Mouse (Mus musculus): ENCODE results near the gene Bap1. TPM values are rescaled to one million over a fixed set of nuclear protein-coding genes. Genes with fewer than 3 reads are reported as not detected.

Gene Bap1
- polyA plus RNA-seq, 1 experiment from 2014 or later, result 20.7 TPM

GRCm38 (mm10) chr14:31230442-31230841 is 20.8 kb upstream of the Bap1 start:
- no peaks in the 10 kb centered on the region for H3K4me1 ChIP-seq (replicated peaks; ENCODE audit: control insufficient read depth, insufficient read depth, low read length)
- H3K9me3 ChIP-seq (ENCODE audit: control insufficient read depth), result no peaks in the 10 kb centered on the region
- no peak overlapping the region for H3K27ac ChIP-seq (ENCODE audit: low read depth, low read length)
- no peaks in the 10 kb centered on the region for H3K36me3 ChIP-seq (ENCODE audit: control insufficient read depth, insufficient read depth)
- no peak for ATAC-seq
- 60% methylated on average over 8 of the region's 8 CpGs for WGBS
- no peak overlapping the region for H3K9ac ChIP-seq (ENCODE audit: low read depth, low read length)
- no peak overlapping the region for H3K4me2 ChIP-seq (replicated peaks; ENCODE audit: low read depth)
- no peak for TF ChIP-seq CTCF (IDR thresholded peaks at IDR 0.05; ENCODE audit: low read depth)
- H3K27me3 ChIP-seq (replicated peaks; ENCODE audit: control insufficient read depth, insufficient read depth, low read length), result no peaks in the 10 kb centered on the region
- no peak overlapping the region for H3K4me3 ChIP-seq (ENCODE audit: low read depth, low read length)

GRCm38 (mm10) chr14:31232404-31233069 is 18.7 kb upstream of the Bap1 start:
- no peak overlapping the region for H3K27ac ChIP-seq (ENCODE audit: low read depth, low read length)

GRCm38 (mm10) chr14:31233070-31233995 is 17.9 kb upstream of the Bap1 start:
- 70% methylated on average over 14 of the region's 14 CpGs for WGBS
- ATAC-seq, result no peak
- Histone ChIP-seq H3K4me1 (replicated peaks; ENCODE audit: control insufficient read depth, insufficient read depth, low read length) (no peaks in the 10 kb centered on the region), H3K4me3 (ENCODE audit: low read depth, low read length) (no peak overlapping the region), H3K27ac (ENCODE audit: low read depth, low read length) (peak overlapping the region; percentile 21; the same call in 1 of the 2 replicates), H3K4me2 (replicated peaks; ENCODE audit: low read depth) (no peak overlapping the region), H3K9ac (ENCODE audit: low read depth, low read length) (no peak overlapping the region), H3K9me3 (ENCODE audit: control insufficient read depth) (no peaks in the 10 kb centered on the region), H3K27me3 (replicated peaks; ENCODE audit: control insufficient read depth, insufficient read depth, low read length) (no peaks in the 10 kb centered on the region), H3K36me3 (ENCODE audit: control insufficient read depth, insufficient read depth) (peaks cover 6% of the 10 kb centered on the region; the same call in 1 of the 2 replicates)
- no peak for TF ChIP-seq CTCF (IDR thresholded peaks at IDR 0.05; ENCODE audit: low read depth)

More at GRCm38 (mm10) chr14:31232404-31233069, 18.7 kb upstream of the Bap1 start:
- no peak for TF ChIP-seq CTCF (IDR thresholded peaks at IDR 0.05; ENCODE audit: low read depth)
- H3K9me3 ChIP-seq (ENCODE audit: control insufficient read depth), result no peaks in the 10 kb centered on the region
- H3K4me2 ChIP-seq (replicated peaks; ENCODE audit: low read depth), result no peak overlapping the region
- no peaks in the 10 kb centered on the region for H3K4me1 ChIP-seq (replicated peaks; ENCODE audit: control insufficient read depth, insufficient read depth, low read length)
- WGBS, result 77% methylated on average over 13 of the region's 13 CpGs
- no peak for ATAC-seq
- no peak overlapping the region for H3K4me3 ChIP-seq (ENCODE audit: low read depth, low read length)
- H3K9ac ChIP-seq (ENCODE audit: low read depth, low read length), result no peak overlapping the region
- H3K27me3 ChIP-seq (replicated peaks; ENCODE audit: control insufficient read depth, insufficient read depth, low read length), result no peaks in the 10 kb centered on the region
- H3K36me3 ChIP-seq (ENCODE audit: control insufficient read depth, insufficient read depth), result peaks cover under 1% of the 10 kb centered on the region; the same call in 1 of the 2 replicates

- Histone ChIP-seq H3K27ac (ENCODE audit: low read depth, low read length) (no peak overlapping the region), H3K36me3 (ENCODE audit: control insufficient read depth, insufficient read depth) (peaks cover 6% of the 10 kb centered on the region; the same call in 1 of the 2 replicates), H3K27me3 (replicated peaks; ENCODE audit: control insufficient read depth, insufficient read depth, low read length) (no peaks in the 10 kb centered on the region), H3K4me1 (replicated peaks; ENCODE audit: control insufficient read depth, insufficient read depth, low read length) (no peaks in the 10 kb centered on the region), H3K4me2 (replicated peaks; ENCODE audit: low read depth) (no peak overlapping the region), H3K4me3 (ENCODE audit: low read depth, low read length) (no peak overlapping the region), H3K9ac (ENCODE audit: low read depth, low read length) (no peak overlapping the region), H3K9me3 (ENCODE audit: control insufficient read depth) (no peaks in the 10 kb centered on the region)
- 15% methylated on average over 11 of the region's 11 CpGs for WGBS
- TF ChIP-seq CTCF (IDR thresholded peaks at IDR 0.05; ENCODE audit: low read depth), result peak; percentile 96
- no peak for ATAC-seq
These were observed 17.2 kb upstream of the Bap1 start for GRCm38 (mm10) chr14:31233996-31234591.

- TF ChIP-seq CTCF (IDR thresholded peaks at IDR 0.05; ENCODE audit: low read depth), result no peak
- WGBS, result 81% methylated on average over 7 of the region's 7 CpGs
- ATAC-seq, result no peak
- H3K27me3 ChIP-seq (replicated peaks; ENCODE audit: control insufficient read depth, insufficient read depth, low read length), result no peaks in the 10 kb centered on the region
- H3K4me1 ChIP-seq (replicated peaks; ENCODE audit: control insufficient read depth, insufficient read depth, low read length), result no peaks in the 10 kb centered on the region
- no peak overlapping the region for H3K4me3 ChIP-seq (ENCODE audit: low read depth, low read length)
- no peak overlapping the region for H3K4me2 ChIP-seq (replicated peaks; ENCODE audit: low read depth)
- H3K36me3 ChIP-seq (ENCODE audit: control insufficient read depth, insufficient read depth), result peaks cover 9% of the 10 kb centered on the region; the same call in 1 of the 2 replicates
- H3K9ac ChIP-seq (ENCODE audit: low read depth, low read length), result no peak overlapping the region
- H3K9me3 ChIP-seq (ENCODE audit: control insufficient read depth), result no peaks in the 10 kb centered on the region
- H3K27ac ChIP-seq (ENCODE audit: low read depth, low read length), result no peak overlapping the region
These were observed 14.0 kb upstream of the Bap1 start for GRCm38 (mm10) chr14:31237101-31237882.

Data from intestine, postnatal 0 days (tissue).